Mouse (Mus musculus): ENCODE results near the gene Alg9.

The Alg9 gene

DNA sequence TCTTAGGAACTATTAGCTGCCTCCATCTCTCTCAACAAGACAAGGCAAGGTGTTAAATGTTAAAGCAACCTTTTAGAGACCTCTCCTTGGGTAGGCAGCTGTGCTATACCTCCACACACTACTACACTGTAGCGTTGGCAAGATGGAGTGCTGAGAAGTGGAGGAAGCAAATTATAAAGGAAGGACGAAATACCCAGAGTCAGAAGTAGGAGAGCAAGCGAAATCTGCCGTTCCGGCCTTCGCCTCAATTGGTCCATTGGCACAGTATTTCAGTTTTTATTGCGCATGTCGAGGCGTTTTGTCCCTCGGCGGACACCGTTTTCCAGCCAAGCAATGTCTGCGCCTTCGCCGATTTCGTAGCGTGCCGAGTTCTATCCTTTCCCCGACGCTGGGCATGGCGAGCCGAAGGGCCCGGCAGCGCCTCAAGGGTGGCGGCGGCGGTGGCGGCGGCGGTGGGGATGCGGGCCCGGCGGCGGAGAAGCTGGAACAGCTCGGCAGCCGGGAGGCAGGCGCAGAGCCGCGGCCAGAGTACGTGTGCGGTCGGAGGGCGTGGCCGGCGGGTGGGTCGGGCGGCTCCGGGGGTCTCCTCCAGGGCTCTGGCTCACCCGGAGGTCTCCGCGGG, at the start of gene Alg9, which contains the start of gene 1110032A03Rik:
Gene Alg9, plus strand, starts transcription at position 29 of the 622 bp plus-strand sequence.
Gene 1110032A03Rik, minus strand, starts transcription at position 530 of the 622 bp plus-strand sequence.
- peak; percentile 90 for DNase-seq (ENCODE audit: low read depth, low spot score)

GRCm38 (mm10) chr9:50725921-50726590, 48.8 kb upstream of the Alg9 start:
- DNase-seq (ENCODE audit: low read depth, low spot score): peak; percentile 73

DNA sequence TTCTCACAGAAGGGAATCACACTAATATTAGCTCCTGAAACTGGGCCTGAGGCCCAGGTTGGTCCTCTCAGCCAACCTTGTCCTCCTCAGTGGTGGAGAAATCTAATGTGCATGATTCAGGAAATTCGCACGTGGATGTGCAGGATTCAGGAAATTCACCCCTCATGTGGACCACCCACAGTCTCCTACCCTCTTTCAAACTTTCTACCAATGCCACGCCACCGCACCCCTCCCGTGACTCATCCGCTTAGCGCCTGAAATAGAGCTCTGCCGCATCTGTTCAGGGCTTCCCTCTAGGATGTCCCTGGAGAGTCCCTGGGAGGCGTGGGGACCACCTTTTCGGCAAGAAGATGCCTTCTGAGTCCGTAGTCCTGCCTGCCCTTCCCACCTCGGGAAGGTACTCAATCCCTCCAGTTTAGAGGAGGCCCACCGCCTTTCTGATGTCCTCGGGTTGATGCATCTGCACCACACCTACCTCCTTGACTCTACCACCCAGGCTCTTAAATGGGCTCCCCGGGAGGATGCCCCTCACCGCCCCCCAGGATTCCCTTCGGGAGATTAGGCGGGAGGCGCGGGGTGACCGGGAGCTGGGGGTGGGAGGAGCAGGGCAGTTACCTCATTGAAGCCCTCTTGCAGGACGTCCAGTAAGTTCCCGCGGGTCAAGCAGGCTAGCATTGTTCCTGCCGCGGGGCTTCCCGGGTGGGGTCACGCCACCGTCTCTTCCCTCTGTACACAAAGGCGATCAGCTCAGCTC, 47.5 kb upstream of the Alg9 start:
- no peak for DNase-seq (ENCODE audit: low read depth, low spot score)

DNA sequence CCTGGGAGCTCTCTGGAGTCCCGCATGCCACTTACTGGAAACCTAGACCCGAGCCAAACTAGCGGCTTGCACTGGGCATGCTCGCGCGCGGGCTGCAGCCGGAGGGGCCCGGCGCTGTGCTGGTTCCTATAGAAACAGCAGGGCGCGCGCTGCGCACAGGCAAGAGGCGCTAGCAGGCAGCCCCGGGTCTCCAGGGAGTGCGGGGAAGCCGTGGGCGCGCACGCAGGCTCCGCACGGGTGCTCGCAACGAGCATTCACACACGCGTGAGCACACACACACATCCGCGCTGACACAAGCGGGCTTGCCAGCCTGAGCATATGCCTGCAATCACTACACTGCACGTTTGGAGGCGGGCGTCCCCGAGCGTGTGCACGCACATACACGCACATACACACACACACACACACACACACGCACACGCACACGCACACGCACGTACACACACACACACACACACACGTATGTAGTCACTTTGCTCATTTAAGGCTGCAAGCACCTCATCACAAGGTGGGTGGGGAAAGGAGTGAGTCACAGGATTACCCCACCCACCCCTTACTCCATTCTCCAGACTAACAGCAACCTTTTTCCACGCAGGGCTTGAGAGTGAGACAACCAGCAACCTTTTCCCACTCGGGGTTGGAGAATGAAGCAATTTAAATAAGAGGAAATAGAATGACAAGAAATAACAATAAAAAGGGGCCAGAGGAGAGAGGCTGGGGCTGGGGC, 46.7 kb upstream of the Alg9 start:
- peak; percentile 81 for DNase-seq (ENCODE audit: low read depth, low spot score)

- DNase-seq (ENCODE audit: low read depth, low spot score): no peak
Measured at GRCm38 (mm10) chr9:50729600-50729999, 45.2 kb upstream of the Alg9 start.

DNA sequence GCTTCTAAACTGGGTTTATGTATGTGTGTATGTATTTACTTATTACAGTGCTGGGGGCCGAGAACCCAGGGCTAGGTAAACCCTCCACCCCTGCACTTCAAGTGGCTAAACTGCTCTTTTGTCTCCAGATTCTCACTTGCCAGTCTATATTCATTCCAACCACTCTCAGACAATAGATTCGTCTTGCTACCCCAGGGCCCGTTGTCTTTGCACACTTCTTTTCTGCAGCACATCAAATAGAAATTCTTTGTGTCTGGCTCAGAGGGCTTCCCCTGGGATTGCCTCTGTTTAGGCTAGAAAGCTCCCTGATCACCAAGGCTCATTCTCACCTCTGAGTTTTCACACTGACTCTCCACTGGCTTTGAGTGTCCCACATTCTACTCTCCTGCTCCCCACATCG, 42.3 kb upstream of the Alg9 start:
- DNase-seq (ENCODE audit: low read depth, low spot score): no peak

GRCm38 (mm10) chr9:50734989-50735388, 39.8 kb upstream of the Alg9 start:
- DNase-seq (ENCODE audit: low read depth, low spot score): peak; percentile 67

GRCm38 (mm10) chr9:50738914-50739870, 35.6 kb upstream of the Alg9 start, which contains the start of gene Dixdc1:
TSS of gene Dixdc1 (minus strand) at chr9:50739517.
- DNase-seq (ENCODE audit: low read depth, low spot score): peak; percentile 91

DNA sequence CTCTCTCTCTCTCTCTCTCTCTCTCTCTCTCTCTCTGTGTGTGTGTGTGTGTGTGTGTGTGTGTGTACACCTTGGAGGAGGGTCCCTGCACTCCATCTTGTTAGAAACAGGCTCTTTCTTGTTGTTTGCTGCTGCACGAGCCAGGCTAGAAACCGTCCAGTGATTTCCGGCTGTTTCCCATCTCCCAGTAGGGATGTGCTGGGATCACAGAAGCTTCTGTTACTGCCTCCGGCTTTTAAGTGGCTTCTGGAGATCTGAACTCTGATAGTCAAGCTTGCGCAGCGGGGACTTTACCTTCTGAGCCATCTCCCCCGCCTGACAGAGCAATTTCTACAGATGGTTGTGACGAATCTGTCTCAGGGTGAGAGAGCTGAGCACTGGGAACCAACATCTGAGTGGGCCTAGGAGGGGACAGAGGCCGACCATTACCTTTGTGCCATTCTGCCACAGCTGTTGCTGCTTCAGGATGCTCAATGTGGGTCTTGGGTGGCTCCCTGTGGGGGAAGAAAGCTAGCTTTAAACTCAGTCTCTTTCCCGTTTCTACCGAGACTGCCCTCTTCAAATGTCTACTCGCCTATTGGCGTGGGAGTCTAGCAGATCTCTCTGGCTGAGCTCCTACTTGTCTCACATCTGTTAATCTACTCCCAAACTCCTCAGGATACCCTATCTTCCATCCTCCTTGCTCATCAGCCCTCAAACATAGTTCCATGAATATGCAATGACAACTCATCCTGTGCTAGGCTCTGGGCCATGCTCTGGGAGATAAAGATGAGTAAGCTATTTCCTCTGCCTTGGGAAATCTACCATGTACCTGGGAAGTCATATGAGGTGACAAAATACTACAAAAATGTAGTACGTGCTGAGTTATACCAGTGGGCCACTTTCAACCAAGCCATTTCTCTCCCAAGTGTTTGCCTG, 33.7 kb upstream of the Alg9 start:
- DNase-seq (ENCODE audit: low read depth, low spot score): no peak

GRCm38 (mm10) chr9:50742261-50742660, 32.6 kb upstream of the Alg9 start:
- no peak for DNase-seq (ENCODE audit: low read depth, low spot score)

DNA sequence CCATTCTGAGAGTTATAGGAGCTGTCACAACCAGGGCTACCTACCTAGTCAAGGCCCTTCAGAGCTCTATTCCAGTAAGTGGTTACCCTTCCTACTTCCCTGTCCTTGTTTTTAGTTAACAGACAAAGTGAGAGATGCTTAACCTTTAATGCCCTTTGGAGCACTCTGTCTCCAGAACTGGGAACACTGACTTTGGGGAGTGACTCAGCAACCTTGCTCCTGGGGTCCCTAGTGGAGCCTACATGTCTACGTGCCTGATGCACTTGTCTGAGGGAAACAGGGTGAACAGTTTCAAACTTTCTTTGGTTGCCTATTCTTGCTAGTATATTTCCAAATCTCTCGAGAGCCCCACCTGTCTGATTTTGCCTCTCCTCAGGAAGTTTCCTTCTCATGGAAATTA, 32.1 kb upstream of the Alg9 start:
- no peak for DNase-seq (ENCODE audit: low read depth, low spot score)

DNA sequence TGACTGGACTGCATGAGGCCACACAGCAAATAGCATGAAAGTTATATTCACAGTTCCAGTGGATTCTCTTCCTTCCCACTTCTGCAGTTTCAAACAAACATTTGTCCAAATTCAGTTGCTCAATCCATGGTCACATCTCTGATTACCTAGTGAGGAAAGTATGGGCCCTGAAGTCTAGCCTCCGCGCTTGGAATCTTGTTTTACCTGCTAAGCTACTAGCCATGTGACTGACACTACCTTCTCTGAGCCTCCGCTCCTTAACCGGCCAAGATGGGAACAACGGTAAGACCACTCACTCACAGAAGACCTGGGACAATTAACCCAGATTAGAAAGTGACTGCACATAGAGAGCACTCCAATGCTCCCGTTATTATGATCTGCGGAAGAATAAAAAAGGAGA, 29.0 kb upstream of the Alg9 start:
- DNase-seq (ENCODE audit: low read depth, low spot score): no peak

GRCm38 (mm10) chr9:50746214-50746677, 28.6 kb upstream of the Alg9 start, which contains the start of gene 2310030G06Rik:
TSS of gene 2310030G06Rik (minus strand) at chr9:50746536.
- peak; percentile 56 for DNase-seq (ENCODE audit: low read depth, low spot score)

GRCm38 (mm10) chr9:50750706-50751105, 24.1 kb upstream of the Alg9 start:
- DNase-seq (ENCODE audit: low read depth, low spot score): no peak

DNA sequence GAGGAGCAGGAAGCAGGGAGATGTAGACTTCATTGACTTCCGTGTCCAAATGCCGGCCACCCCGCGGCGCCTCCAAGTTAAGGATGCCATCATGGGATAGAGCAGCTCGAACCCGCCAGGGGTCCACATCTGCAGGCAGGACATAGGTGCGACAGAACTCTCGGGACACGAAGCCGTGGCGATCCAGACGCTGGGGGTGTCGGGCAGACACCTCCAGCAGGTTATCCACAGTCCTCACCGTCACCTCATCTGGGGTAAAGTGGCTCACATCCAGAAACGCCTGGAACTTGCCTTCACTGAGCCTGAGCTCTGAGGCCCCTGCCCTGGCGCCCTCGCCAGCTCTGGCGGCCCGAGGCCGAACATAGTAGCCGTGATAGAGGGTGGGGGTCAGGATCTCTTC, 23.5 kb upstream of the Alg9 start, which contains the start of gene Cryab:
Gene Cryab, plus strand, starts transcription at position 3 of the 400 bp plus-strand sequence.
- no peak for DNase-seq (ENCODE audit: low read depth, low spot score)

DNA sequence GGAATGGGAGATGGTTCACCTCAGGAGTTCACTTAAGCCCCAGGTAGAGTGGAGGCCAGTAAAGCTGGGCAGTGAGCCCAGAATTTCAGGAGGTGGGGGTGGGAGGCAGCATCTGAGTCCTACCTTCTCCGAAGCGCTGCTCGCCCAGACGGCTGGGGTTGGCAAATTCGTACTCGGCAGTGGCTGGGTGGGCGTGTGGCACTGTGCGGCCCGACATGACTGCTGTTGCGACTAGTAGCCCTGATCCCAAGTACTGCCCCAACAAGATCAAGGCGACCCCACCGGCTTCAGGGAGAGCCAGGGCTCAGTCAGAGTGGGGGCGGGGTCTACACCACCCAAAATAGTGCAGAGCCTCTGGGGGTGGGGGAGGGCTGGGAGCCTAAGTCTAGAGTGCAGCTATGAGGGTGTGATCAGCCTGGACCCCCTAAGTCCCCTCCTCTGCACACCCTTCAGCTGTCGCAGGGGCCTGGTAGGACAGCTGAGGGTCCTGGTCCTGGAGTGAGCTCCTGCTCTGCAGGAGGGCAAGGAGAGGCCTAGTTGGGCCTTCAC, 22.7 kb upstream of the Alg9 start, which contains the start of gene Hspb2:
Gene Hspb2, minus strand, starts transcription at position 301 of the 549 bp plus-strand sequence.
- DNase-seq (ENCODE audit: low read depth, low spot score): no peak

DNA sequence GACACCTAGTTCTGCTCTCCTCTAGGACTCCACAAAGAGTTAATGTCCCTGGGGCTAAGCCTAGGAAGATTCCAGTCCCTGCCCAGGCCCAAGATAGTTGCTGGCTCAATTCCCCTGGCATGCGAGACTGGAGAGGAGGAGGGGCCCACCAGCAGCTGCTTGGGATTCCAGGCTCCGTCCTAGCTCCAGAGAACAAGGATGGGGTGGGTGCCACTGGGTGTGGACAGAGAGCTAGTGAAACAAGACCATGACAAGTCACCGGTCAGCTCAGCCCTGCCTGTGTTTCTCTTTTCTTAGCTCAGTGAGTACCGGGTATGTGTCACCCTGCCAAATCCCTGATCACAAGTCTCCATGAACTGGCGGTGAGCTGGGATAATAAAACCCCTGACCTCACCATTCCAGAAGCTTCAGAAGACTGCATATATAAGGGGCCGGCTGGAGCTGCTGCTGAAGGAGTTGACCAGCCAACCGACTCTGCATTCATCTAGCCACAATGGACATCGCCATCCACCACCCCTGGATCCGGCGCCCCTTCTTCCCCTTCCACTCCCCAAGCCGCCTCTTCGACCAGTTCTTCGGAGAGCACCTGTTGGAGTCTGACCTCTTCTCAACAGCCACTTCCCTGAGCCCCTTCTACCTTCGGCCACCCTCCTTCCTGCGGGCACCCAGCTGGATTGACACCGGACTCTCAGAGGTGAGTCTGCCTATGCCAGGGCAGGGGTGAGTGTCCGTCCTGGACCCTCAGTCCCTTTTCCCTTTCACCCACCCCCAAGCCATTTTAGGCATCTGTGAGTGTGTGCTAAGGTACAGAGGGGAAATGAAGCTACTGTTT, 21.8 kb upstream of the Alg9 start:
- no peak for DNase-seq (ENCODE audit: low read depth, low spot score)

DNA sequence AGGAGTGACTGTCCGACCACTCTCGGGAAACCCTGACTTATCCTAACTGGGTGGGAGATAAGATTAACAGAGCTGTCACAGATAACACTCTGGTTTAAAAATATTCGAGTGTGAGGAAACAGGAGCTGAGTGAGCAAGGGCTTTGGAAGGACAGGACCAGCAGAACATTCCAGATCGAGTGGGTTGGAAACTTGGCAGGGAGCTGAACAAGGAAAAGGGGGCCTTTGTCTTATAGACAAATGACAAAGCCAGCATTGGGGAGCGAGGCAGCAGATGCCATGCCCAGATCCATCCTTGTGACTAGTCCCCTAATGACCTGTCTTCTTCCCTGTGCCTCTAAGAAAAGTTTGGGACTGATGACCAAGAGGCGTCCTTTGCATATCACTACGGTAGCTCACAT, 20.9 kb upstream of the Alg9 start:
- DNase-seq (ENCODE audit: low read depth, low spot score): no peak

Data from forelimb bud, embryonic 11.5 days (tissue).